Mouse (Mus musculus) frontal cortex, adult (tissue): ENCODE results near the gene Vgll4.

Experiments used
- ATAC-seq: cut with Nextera tagmentation; 2 replicates; pipeline ENCODE4 v1.9.2; 2017; ENCODE audit warnings: mild to moderate bottlenecking, moderate library complexity, mixed read lengths; ENCODE audit not compliant: low TSS enrichment

Gene Vgll4

DNA sequence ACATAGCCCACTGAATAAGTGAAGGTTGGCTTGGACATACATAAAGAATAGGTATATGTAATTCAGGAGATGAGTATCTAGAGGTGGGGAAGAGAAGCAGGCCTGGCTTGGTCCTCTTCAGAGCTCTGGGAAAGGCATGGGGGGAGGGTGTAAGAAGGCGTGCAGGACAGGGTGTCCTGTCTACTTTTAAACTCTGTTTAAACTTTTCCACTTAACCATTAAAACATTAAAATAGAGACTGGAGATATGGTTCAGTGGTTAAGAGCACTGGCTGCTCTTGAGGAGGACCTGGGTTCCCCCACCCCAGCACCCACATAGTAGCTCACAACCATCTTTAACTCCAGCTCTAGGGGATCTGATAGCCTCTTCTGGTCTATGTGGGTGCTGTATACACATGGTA, 3.2 kb upstream of the Vgll4 start:
- no peak for ATAC-seq

- no peak for ATAC-seq
Measured at GRCm38 (mm10) chr6:114970895-114971294, 1.1 kb upstream of the Vgll4 start.

DNA sequence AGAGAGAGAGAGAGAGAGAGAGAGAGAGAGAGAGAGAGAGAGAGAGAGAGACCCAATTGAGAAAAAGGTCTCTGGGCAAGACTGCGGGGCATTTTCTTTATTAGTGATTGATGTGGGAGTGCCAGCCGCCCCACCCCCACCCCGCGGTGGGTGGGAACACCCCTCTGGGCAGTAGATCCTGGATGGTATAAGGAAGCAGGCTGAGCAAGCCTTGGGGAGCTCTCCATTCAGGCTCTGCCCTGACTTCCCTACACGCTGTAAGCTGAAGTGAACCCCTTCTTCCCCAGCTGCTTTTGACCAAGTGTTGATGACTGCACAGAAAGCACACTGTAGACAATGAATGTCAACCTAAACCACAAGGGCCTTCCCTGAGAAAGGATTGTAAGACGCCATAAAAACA, 592 bp upstream of the Vgll4 start:
- ATAC-seq: no peak

GRCm38 (mm10) chr6:114968361-114969212, 1.2 kb downstream of the Vgll4 start:
- ATAC-seq: peak; percentile 75

- ATAC-seq: no peak
Measured at GRCm38 (mm10) chr6:114967623-114968022, 2.2 kb downstream of the Vgll4 start.

GRCm38 (mm10) chr6:114966396-114967154, 3.2 kb downstream of the Vgll4 start:
- ATAC-seq: no peak

DNA sequence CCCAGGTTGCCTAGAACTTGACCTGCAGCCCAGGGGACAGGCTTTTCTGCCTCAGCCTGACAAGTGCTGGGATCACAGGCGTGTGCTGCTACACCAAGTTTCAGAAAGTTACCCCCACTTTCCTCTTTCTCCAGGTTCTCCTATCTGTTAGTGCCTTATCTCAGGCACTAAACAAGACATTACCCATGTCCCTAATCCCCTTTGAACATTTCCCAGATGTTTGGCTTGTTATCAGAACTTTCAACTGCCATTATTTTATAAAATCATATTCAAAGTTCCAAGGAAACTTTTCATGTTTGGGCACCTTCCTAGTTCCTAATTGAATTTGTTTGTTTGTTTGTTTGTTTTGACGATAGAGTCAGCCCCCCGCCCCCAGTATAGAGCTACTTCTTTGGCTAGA, 4.0 kb downstream of the Vgll4 start:
- no peak for ATAC-seq

DNA sequence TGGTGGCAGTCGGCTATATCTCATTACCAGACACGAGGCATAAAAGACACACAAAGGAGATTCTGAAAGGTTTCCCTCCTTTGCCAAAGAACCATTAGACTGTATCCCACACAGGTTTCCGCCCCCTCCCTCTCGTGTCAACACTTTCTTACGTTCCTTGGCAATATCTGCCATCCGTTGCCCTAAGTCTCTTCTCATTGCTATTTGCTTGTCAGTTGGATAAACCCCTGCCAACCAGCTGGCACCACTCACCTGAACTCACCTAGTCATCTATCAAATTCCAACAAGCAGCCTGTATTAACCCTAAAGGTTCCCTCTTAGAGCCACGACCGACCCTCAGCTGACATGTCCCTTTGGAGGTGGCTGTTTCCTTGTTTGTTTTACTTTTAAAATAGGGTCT, 4.4 kb downstream of the Vgll4 start:
- ATAC-seq: no peak

- peak; percentile 45; the same call in 1 of the 2 replicates for ATAC-seq
Measured at GRCm38 (mm10) chr6:114964235-114964634, 5.6 kb downstream of the Vgll4 start.

DNA sequence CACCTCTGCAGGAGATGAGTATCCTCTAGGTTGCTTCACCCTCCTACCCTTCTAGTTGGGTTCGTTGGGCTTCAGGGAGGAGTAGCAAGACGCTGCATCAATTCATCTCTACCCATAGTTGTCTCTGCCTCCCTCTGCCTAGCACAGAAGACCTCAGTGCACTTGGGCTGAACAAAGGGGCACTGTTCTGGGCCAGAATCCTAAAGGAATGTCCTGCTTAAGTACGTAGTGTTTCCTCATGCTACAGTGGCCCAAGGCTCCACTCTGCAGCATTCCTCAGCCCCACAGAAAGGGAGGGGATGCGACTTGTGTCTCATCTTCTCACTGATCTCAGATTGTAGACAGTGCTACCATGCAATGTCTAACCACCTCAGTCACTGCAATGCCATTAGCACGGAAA, 6.2 kb downstream of the Vgll4 start:
- ATAC-seq: 0 out of 2 replicates have a peak, but pooled peaks have one; percentile 10

GRCm38 (mm10) chr6:114961276-114962068, 8.3 kb downstream of the Vgll4 start:
- ATAC-seq: no peak

- ATAC-seq: no peak
Measured at GRCm38 (mm10) chr6:114959012-114959398, 10.8 kb downstream of the Vgll4 start.

- ATAC-seq: peak; percentile 25; the same call in 1 of the 2 replicates
Measured at GRCm38 (mm10) chr6:114958249-114959011, 11.4 kb downstream of the Vgll4 start.

- no peak for ATAC-seq
Measured at GRCm38 (mm10) chr6:114957756-114958155, 12.0 kb downstream of the Vgll4 start.

DNA sequence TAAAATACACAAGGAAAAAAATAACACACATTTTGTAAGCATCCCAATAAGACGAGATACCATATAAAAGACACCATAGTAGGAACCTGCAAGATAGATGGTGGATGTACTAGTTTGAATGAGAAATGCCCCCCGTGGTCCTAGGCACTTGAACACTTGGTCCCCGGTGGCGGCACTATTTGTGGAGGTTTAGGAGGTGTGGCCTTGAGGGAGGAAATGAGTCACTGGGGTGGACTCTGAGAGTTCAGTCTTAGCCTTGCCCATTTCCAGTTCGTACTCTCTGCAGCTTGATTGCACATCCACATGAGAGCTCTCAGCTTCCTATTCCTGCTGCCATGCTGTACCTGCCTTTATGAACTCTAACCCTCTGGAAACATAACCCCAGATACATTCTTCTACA, 15.3 kb downstream of the Vgll4 start:
- no peak for ATAC-seq

DNA sequence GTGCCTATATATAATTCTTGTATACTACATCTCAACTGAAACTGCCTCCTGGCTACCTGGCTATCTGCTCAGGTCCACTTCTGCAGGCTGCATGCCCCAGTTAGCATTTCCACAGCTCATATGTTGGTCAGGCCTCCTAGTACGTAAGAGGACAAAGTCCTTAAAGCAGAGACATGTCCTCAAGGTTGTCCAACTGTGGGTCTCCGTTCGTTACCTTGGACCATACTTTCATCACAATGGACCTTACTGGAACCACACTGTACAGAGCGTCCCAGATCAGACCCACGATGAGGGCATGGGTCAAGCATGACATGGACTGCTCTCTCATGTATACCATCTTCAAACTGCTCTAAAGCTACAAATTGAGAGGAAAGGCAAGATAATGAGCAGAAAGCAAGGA, 16.2 kb downstream of the Vgll4 start:
- no peak for ATAC-seq

DNA sequence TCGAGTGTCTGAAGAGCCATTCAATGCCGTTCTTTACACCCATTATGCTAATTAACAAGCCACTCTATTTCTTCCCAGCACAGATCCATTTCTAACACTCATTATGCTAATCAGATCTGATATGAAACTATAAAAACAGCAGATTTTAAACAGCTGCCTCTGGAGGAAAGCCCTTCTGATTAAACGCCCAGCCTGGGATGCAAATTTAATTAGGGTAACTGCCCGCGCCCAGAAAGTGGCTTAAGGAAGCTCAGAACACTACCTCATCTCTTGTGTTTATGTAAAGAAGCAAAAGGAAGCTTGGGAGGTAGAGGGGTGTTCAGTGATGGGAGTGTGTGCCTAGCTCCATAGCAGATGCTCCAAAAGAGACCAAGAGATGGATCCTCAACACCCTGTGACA, 17.4 kb downstream of the Vgll4 start:
- peak; percentile 63 for ATAC-seq

DNA sequence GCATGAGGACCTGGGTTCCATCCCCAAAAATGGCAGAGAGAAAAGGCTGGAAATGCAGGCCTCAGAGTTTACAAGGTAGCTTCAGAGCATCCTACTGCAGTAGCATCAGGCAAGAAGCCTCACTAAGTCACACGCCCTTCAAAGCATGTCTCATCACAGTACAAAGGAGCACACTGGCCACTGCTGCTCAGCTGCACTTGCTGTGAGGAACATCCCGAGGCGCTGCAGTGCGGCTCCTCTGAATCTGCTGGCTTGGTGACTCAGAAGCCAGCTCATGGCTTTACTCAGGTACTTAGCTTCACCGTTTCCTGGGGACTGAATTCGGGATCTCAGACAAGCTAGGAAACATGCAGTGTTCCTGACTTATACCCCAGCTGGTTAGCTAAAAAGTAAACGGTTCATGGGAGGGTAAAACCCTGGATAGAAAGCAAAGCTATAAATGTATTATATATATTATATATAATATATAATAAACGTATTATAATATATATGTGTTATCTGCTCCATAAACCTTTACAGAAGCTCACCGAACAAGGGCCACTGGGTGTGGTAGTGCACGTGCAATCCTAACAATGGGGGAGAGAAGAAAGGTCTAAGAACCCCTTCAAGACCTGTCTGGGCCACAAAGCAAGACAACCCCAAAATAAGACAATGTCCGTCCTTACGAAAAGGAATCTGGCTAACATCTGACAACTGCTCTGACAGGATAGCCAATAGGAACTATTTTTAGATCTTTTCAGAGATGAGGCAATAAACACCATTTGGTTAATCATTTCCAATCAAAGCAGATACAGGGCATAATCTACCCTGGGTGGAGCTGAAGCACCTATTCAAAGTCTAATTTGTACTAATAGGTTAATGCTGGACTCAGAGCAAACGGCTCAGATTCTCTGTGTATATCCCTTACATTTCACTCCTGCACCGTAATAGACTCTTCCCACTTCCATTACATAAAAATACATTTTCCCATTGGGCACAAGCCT, 25.0 kb downstream of the Vgll4 start:
- no peak; the same call in 1 of the 2 replicates for ATAC-seq

DNA sequence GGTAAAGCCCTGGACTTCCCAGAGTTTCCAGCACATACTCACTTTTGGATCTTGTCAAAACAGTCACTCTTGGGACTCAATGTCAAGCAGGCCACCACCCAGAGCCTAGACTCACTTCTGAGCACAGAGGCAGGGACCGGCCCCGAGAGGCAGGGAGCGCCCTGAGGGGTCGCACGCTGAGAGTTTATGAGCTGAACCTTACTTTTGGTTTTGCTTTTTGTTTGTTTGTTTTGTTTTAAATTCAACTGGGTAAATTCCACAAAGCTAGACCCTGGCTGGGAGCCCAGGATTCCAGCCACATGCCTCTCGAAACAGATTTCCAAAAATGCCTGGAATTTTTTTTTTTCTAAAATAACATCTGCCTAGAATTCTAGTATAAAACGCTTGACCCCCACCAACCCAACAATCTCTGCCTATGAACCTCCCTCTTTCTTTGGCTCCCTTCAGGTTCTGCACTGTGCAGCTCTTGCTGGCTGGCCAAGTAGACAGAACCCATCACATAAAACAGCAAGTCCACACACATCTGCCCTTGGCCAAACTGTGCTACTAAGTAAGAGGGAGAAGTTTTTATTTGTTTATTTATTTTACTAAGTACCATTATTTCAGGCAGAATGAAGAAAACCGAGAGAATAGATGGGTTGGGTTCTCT, 28.5 kb downstream of the Vgll4 start:
- no peak for ATAC-seq

DNA sequence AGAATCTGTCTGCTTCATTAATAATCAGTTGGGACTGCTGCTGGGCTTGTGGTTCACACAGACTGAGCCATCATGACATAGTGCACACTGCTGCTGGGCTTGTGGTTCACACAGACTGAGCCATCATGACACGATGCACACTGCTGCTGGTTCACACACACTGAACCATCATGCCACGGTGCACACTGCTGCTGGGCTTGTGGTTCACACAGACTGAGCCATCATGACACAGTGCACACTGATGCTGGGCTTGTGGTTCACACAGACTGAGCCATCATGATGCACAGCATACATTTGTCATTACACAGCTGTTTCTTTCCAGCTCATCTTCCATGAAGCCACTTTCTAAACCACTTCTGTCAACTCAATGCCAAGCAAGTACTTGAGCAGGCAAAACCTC, 30.1 kb downstream of the Vgll4 start:
- ATAC-seq: no peak
